Mouse (Mus musculus): Measurements from ENCODE around the gene Qrich2. TPM values are rescaled to one million over a fixed set of nuclear protein-coding genes. Genes with fewer than 3 reads are reported as not detected.

Qrich2 gene
- polyA plus RNA-seq, 1 experiment from 2014 or later, result 0.30 TPM

GRCm38 (mm10) chr11:116463338-116463737 lies 2.7 kb downstream of the Qrich2 start:
- Histone ChIP-seq H3K27ac (0 out of 2 replicates have a peak overlapping the region, but pooled peaks have one; percentile 51), H3K9ac (no peak overlapping the region), H3K27me3 (replicated peaks) (no peaks in the 10 kb centered on the region), H3K4me3 (replicated peaks) (no peak overlapping the region), H3K4me2 (replicated peaks) (no peak overlapping the region), H3K36me3 (no peaks in the 10 kb centered on the region), H3K9me3 (no peaks in the 10 kb centered on the region), H3K4me1 (replicated peaks) (peaks cover 4% of the 10 kb centered on the region; the same call in 1 of the 2 replicates)
- 42% methylated on average over 5 of the region's 5 CpGs for WGBS
- no peak; the same call in 1 of the 2 replicates for ATAC-seq

GRCm38 (mm10) chr11:116459786-116460185 lies 6.3 kb downstream of the Qrich2 start:
- 53% methylated on average over 4 of the region's 4 CpGs for WGBS
- no peak overlapping the region for H3K9ac ChIP-seq
- H3K36me3 ChIP-seq, result no peaks in the 10 kb centered on the region
- H3K4me3 ChIP-seq (replicated peaks), result no peak overlapping the region
- H3K27me3 ChIP-seq (replicated peaks), result no peaks in the 10 kb centered on the region
- no peak for ATAC-seq
- no peak overlapping the region for H3K4me2 ChIP-seq (replicated peaks)
- no peak overlapping the region for H3K27ac ChIP-seq
- H3K4me1 ChIP-seq (replicated peaks), result no peaks in the 10 kb centered on the region; the same call in 1 of the 2 replicates
- no peaks in the 10 kb centered on the region for H3K9me3 ChIP-seq

GRCm38 (mm10) chr11:116456234-116456633 lies 9.8 kb downstream of the Qrich2 start:
- H3K27me3 ChIP-seq (replicated peaks), result no peaks in the 10 kb centered on the region
- no peaks in the 10 kb centered on the region for H3K9me3 ChIP-seq
- H3K4me2 ChIP-seq (replicated peaks), result no peak overlapping the region
- no peaks in the 10 kb centered on the region for H3K36me3 ChIP-seq
- no peak for ATAC-seq
- no peak overlapping the region for H3K4me3 ChIP-seq (replicated peaks)
- 84% methylated on average over 8 of the region's 8 CpGs for WGBS
- no peak overlapping the region for H3K9ac ChIP-seq
- H3K4me1 ChIP-seq (replicated peaks), result no peaks in the 10 kb centered on the region
- H3K27ac ChIP-seq, result no peak overlapping the region

DNA sequence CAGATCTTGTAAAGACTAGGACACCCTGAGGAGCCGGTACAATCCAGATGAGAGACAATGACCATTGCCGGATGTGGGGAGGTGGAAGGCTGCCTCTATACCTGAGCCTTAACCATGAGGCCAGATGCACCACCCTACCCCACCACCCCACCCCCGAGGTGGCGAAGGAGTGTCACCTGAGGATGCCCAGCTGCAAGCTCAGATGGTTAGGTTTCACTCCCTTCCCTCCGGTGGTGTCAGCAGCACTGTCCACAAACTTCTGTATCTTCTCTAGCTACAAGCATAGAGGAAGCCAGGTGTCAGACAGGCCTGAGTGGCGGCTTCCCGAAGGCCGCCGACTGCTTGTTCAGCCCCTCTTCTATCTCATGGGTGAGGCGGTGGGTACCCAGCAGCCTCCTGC lies 12.2 kb downstream of the Qrich2 start:
- Histone ChIP-seq H3K9ac (no peak overlapping the region), H3K36me3 (no peaks in the 10 kb centered on the region), H3K4me1 (replicated peaks) (no peaks in the 10 kb centered on the region), H3K27me3 (replicated peaks) (no peaks in the 10 kb centered on the region), H3K27ac (no peak overlapping the region), H3K4me2 (replicated peaks) (no peak overlapping the region), H3K4me3 (replicated peaks) (no peak overlapping the region), H3K9me3 (no peaks in the 10 kb centered on the region)
- no peak for ATAC-seq
- 90% methylated on average over 10 of the region's 10 CpGs for WGBS

DNA sequence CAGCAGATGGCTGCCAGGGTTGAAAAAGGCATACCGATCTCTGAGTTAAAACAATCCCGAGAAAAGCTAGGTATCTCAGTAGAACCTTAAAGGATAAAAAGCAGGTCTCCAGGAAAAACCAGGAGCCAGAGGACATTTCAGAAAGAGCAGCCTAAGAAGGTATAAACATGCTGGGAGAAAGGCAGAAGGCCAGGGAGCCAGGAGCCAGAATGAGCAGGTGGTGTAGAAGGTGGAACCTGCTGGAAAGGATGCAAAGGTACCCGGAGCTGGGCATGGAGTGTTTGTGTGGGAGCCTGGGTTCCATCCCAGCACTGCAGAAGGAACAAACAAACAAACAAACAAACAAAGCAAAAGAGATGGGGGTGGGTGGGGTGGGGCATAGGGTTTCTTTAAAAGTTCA lies 16.7 kb downstream of the Qrich2 start:
- Histone ChIP-seq H3K27ac (no peak overlapping the region), H3K36me3 (no peaks in the 10 kb centered on the region), H3K9me3 (no peaks in the 10 kb centered on the region), H3K4me1 (replicated peaks) (peaks cover 12% of the 10 kb centered on the region), H3K9ac (no peak overlapping the region), H3K4me3 (replicated peaks) (no peak overlapping the region), H3K4me2 (replicated peaks) (no peak overlapping the region), H3K27me3 (replicated peaks) (peaks cover 9% of the 10 kb centered on the region)
- 93% methylated on average over 3 of the region's 3 CpGs for WGBS
- ATAC-seq, result no peak

- no peak overlapping the region for H3K4me2 ChIP-seq (replicated peaks)
Measured at GRCm38 (mm10) chr11:116447822-116448221, 18.2 kb downstream of the Qrich2 start.

DNA sequence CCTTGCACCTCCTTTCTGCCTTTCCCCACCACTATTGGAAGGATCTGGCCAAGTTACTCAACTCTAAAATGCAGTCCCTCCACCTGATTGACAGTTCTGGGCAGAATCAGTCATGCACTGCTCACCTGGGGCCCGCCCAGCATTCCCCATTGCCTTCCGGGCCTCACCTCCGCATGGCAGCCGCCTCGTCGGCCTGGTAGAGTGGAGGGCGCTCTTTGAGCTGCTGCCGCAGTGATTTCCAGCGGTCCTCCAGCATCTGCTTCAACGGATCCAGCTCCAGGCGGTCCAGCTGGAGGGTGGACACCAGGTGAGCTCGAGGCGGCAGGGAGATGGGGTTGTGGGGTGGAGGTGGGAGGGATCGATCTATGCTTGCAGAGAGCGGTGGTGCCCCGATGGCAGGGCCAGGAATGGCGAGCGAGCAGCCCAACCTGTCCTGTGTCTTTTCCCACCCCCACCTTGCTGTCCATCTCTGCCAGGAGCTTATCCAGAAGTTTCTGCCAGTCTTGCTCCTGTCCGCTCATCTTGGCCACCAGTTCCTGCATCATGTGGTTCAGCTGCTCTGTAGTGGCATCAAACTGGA lies 19.6 kb downstream of the Qrich2 start:
- no peaks in the 10 kb centered on the region for H3K36me3 ChIP-seq
- no peak overlapping the region for H3K27ac ChIP-seq
- peak overlapping the region; percentile 54 for H3K4me2 ChIP-seq (replicated peaks)
- 0 out of 2 replicates have a peak overlapping the region, but pooled peaks have one; percentile 11 for H3K4me3 ChIP-seq (replicated peaks)
- ATAC-seq, result peak; percentile 59
- H3K4me1 ChIP-seq (replicated peaks), result peaks cover 12% of the 10 kb centered on the region
- 0 out of 2 replicates have a peak overlapping the region, but pooled peaks have one; percentile 17 for H3K9ac ChIP-seq
- WGBS, result 15% methylated on average over 19 of the region's 19 CpGs
- no peaks in the 10 kb centered on the region for H3K9me3 ChIP-seq
- peaks cover 9% of the 10 kb centered on the region for H3K27me3 ChIP-seq (replicated peaks)

More at GRCm38 (mm10) chr11:116447822-116448221, 18.2 kb downstream of the Qrich2 start:
- H3K27me3 ChIP-seq (replicated peaks), result peaks cover 9% of the 10 kb centered on the region
- H3K4me3 ChIP-seq (replicated peaks), result no peak overlapping the region
- ATAC-seq, result no peak
- no peak overlapping the region for H3K9ac ChIP-seq
- H3K9me3 ChIP-seq, result no peaks in the 10 kb centered on the region
- WGBS, result 64% methylated on average over 5 of the region's 5 CpGs
- H3K4me1 ChIP-seq (replicated peaks), result peaks cover 12% of the 10 kb centered on the region
- no peak overlapping the region for H3K27ac ChIP-seq
- no peaks in the 10 kb centered on the region for H3K36me3 ChIP-seq

DNA sequence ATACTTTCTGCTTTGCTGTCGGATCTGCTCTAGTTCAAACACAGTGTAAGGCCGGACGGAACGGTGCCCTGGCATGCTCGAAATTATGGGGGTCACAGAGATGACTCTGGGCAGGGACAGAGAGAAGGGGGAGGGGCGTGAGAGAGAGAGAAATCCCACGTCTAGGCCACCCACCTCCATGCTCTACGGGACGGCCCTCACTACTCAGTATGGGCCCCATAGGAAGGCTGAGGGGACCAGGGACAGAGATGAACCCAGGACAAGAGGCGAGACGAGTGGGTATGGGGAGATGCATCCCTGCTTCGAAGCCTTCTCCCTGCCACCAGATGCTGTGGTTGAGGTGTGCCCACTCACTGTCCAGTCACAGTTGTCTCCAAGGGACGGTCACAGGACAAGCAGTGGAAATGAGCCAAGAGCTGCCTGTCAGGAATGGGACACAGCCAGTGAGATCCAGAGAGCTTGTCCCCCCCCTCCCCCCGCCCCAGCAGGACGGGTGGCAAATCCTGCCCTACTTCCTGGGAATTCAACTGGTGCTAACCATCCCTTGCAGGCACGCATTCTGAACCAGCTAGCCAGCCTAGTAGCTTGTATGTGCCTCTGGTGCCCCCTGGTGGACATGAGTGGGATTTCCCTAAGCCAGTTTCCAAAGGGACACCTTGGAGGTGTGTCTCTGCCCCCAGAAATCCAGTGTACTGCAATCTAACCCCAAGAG lies 20.3 kb downstream of the Qrich2 start:
- no peaks in the 10 kb centered on the region for H3K9me3 ChIP-seq
- 27% methylated on average over 16 of the region's 16 CpGs for WGBS
- H3K4me2 ChIP-seq (replicated peaks), result peak overlapping the region; percentile 54
- 0 out of 2 replicates have a peak overlapping the region, but pooled peaks have one; percentile 17 for H3K9ac ChIP-seq
- no peak overlapping the region for H3K4me3 ChIP-seq (replicated peaks)
- H3K36me3 ChIP-seq, result no peaks in the 10 kb centered on the region
- peak; percentile 75 for ATAC-seq
- H3K4me1 ChIP-seq (replicated peaks), result peaks cover 12% of the 10 kb centered on the region
- H3K27ac ChIP-seq, result no peak overlapping the region
- peaks cover 9% of the 10 kb centered on the region for H3K27me3 ChIP-seq (replicated peaks)

DNA sequence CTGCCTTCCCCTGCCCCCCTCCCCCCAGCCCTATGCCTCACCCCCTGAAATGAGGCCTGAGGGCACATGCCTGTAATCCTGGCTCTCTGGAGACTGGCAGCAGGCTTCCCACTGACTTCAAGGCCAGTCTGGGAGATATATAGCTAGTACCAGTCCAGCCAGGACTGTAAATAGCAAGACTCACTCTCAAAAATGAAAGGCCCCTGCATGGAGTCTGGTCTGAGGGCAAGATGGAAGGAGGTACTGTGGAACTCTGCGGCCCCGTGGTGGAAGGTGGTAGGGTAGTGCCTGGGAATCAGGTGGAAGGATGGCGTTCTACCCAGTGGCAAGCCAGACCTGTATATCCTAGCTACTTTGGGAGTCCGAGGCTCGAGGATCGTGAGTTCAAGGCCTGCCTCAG lies 22.1 kb downstream of the Qrich2 start:
- Histone ChIP-seq H3K9me3 (no peaks in the 10 kb centered on the region), H3K4me1 (replicated peaks) (peaks cover 20% of the 10 kb centered on the region), H3K9ac (no peak overlapping the region), H3K36me3 (peaks cover 6% of the 10 kb centered on the region), H3K4me3 (replicated peaks) (no peak overlapping the region), H3K27ac (no peak overlapping the region), H3K27me3 (replicated peaks) (peaks cover 9% of the 10 kb centered on the region), H3K4me2 (replicated peaks) (no peak overlapping the region)
- 88% methylated on average over 6 of the region's 6 CpGs for WGBS
- ATAC-seq, result no peak

- Histone ChIP-seq H3K9me3 (no peaks in the 10 kb centered on the region), H3K27me3 (replicated peaks) (peaks cover 9% of the 10 kb centered on the region), H3K9ac (no peak overlapping the region), H3K36me3 (peaks cover 6% of the 10 kb centered on the region), H3K4me2 (replicated peaks) (no peak overlapping the region), H3K4me3 (replicated peaks) (no peak overlapping the region), H3K27ac (no peak overlapping the region), H3K4me1 (replicated peaks) (peaks cover 20% of the 10 kb centered on the region)
- no peak for ATAC-seq
- WGBS, result 86% methylated on average over 6 of the region's 6 CpGs
Measured at GRCm38 (mm10) chr11:116443311-116443710, 22.7 kb downstream of the Qrich2 start.

- no peaks in the 10 kb centered on the region for H3K9me3 ChIP-seq
- peaks cover 20% of the 10 kb centered on the region for H3K4me1 ChIP-seq (replicated peaks)
- no peak overlapping the region for H3K9ac ChIP-seq
- H3K27ac ChIP-seq, result no peak overlapping the region
- no peak for ATAC-seq
- peaks cover 6% of the 10 kb centered on the region for H3K36me3 ChIP-seq
- 76% methylated on average over 6 of the region's 6 CpGs for WGBS
- no peak overlapping the region for H3K4me3 ChIP-seq (replicated peaks)
- peaks cover 9% of the 10 kb centered on the region for H3K27me3 ChIP-seq (replicated peaks)
- H3K4me2 ChIP-seq (replicated peaks), result no peak overlapping the region
Measured at GRCm38 (mm10) chr11:116442867-116443177, 23.2 kb downstream of the Qrich2 start.

- H3K4me3 ChIP-seq (replicated peaks), result no peak overlapping the region
Measured at GRCm38 (mm10) chr11:116442129-116442866, 23.7 kb downstream of the Qrich2 start.

More at GRCm38 (mm10) chr11:116442129-116442866, 23.7 kb downstream of the Qrich2 start:
- Histone ChIP-seq H3K36me3 (peaks cover 12% of the 10 kb centered on the region), H3K4me1 (replicated peaks) (peaks cover 23% of the 10 kb centered on the region), H3K9ac (no peak overlapping the region), H3K4me2 (replicated peaks) (no peak overlapping the region), H3K27me3 (replicated peaks) (peaks cover 9% of the 10 kb centered on the region), H3K27ac (no peak overlapping the region), H3K9me3 (no peaks in the 10 kb centered on the region)
- WGBS, result 78% methylated on average over 15 of the region's 15 CpGs
- ATAC-seq, result no peak

Measured in intestine, embryonic 15.5 days (tissue).